Mouse (Mus musculus) ES-E14 (cell line): ENCODE data around the gene Cask. TPM values are rescaled to one million over a fixed set of nuclear protein-coding genes. Genes with fewer than 3 reads are reported as not detected.

Source experiments
- DNase-seq: peaks from one replicate; pipeline ENCODE4 v3.0.0-alpha.2; 2013; ENCODE audit warnings: low read depth, low spot score
- H3K27ac ChIP-seq: 2 replicates; pipeline ENCODE4 v1.5.1; 2012; ENCODE audit warnings: low read depth, mild to moderate bottlenecking, low read length, moderate library complexity, mixed read lengths; ENCODE audit not compliant: poor library complexity, insufficient read depth, severe bottlenecking
- H3K36me3 ChIP-seq: 2 replicates; pipeline ENCODE4 v1.6.1; 2012; ENCODE audit warnings: mild to moderate bottlenecking, low read length, moderate library complexity, mixed read lengths; ENCODE audit not compliant: control insufficient read depth, poor library complexity, insufficient read depth, severe bottlenecking
- H3K4me1 ChIP-seq, 2 experiments: fragments of 150-350 bp in 1 of 2; sonication (generic) in 1 of 2; 2 replicates each; pipeline ENCODE4 v1.6.1; 2012; ENCODE audit warnings: low read length in 2 of 2, mild to moderate bottlenecking in 1 of 2, mixed read lengths in 1 of 2; ENCODE audit not compliant: control insufficient read depth in 2 of 2, insufficient read depth in 2 of 2, poor library complexity in 1 of 2
- H3K4me3 ChIP-seq, 2 experiments: fragments of 150-350 bp in 1 of 2; sonication (generic) in 1 of 2; 2 replicates each; pipeline ENCODE4 v1.5.1; 2012; ENCODE audit warnings: low read length in 2 of 2, low read depth in 1 of 2, mild to moderate bottlenecking in 1 of 2, mixed read lengths in 1 of 2; ENCODE audit not compliant: insufficient read depth in 1 of 2, poor library complexity in 1 of 2, severe bottlenecking in 1 of 2
- H3K9ac ChIP-seq: 2 replicates; pipeline ENCODE4 v1.6.1; 2012; ENCODE audit warnings: low read depth, mild to moderate bottlenecking, low read length, mixed read lengths; ENCODE audit not compliant: poor library complexity, insufficient read depth, severe bottlenecking
- H3K9me3 ChIP-seq: fragments of 150-350 bp; sonication (generic); 2 replicates; pipeline ENCODE4 v1.6.1; 2012; ENCODE audit warnings: low read depth, mild to moderate bottlenecking, low read length; ENCODE audit not compliant: control insufficient read depth, insufficient read depth
- CHD2 ChIP-seq: IDR thresholded peaks from 2 replicates; pipeline ENCODE4 v1.6.1; 2014; ENCODE audit warnings: mild to moderate bottlenecking, low read depth, low read length, inconsistent platforms
- HCFC1 ChIP-seq: IDR thresholded peaks from 2 replicates; pipeline ENCODE4 v1.6.1; 2012; ENCODE audit warnings: low read length, inconsistent platforms, borderline replicate concordance; ENCODE audit not compliant: insufficient read depth
- MAFK ChIP-seq: IDR thresholded peaks from 2 replicates; pipeline ENCODE4 v1.6.1; 2014; ENCODE audit warnings: mild to moderate bottlenecking, low read depth, low read length, inconsistent platforms; ENCODE audit not compliant: insufficient read depth
- ZC3H11A ChIP-seq: IDR thresholded peaks from 2 replicates; pipeline ENCODE4 v1.6.1; 2012; ENCODE audit warnings: low read depth, mild to moderate bottlenecking, inconsistent platforms, low read length, borderline replicate concordance
- ZNF384 ChIP-seq: IDR thresholded peaks from 2 replicates; pipeline ENCODE4 v1.6.1; 2012; ENCODE audit warnings: low read depth, low read length, inconsistent platforms
- in situ Hi-C, 2 experiments: fragments of 600-800 bp; cut with MboI; formaldehyde crosslinking; loops; one replicate each; pipeline ENCODE4 v1.15.1; 2025; ENCODE audit warnings: low sequenced_read_pairs in 2 of 2, inconsistent platforms in 1 of 2; ENCODE audit not compliant: unreplicated experiment in 2 of 2
- total RNA-seq: library from RNA; depleted of rRNA; stranded (reverse); fragments of 300-350 nt; gene quantifications from 2 replicates; pipeline ENCODE4 v1.2.3, GENCODE M21; 2012

Cask gene
- total RNA-seq, 1 experiment, result 20.1 TPM

- H3K27ac ChIP-seq, result no peak overlapping the region
- TF ChIP-seq MAFK (no peak), HCFC1 (no peak), ZNF384 (no peak), CHD2 (no peak), ZC3H11A (no peak)
- in situ Hi-C loops, result no loop called here
- no peaks in the 10 kb centered on the region for H3K9me3 ChIP-seq
- no peak for DNase-seq
- H3K9ac ChIP-seq, result no peak overlapping the region
- no peaks in the 10 kb centered on the region for H3K36me3 ChIP-seq
- peaks cover 0 to 2% of the 10 kb centered on the region in 2 experiments; a peak in 1 of 4 replicates for H3K4me1 ChIP-seq
- no peak overlapping the region for H3K4me3 ChIP-seq
These were observed 362.2 kb downstream of the Cask start for GRCm38 (mm10) chrX:13489001-13489400.

DNA sequence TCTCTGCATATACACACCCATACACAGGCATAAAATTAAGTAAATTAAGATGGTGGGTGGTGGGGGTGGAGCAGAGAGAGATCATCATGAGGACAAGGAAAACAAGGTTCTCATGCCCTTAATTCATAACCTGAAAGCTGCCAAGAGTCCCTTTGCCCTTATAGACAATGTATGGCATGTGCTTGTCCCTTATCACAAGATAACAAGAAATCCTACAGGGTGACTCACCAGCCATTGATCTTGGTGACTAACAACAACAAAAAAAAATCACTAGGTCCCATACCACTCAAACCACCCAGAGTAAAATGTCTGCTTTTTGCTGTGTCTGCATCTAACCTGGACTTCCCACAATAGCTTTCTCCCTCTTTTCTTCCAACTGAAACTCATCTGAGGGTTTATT, 366.7 kb downstream of the Cask start:
- H3K36me3 ChIP-seq, result no peaks in the 10 kb centered on the region
- H3K27ac ChIP-seq, result no peak overlapping the region
- no peak overlapping the region for H3K9ac ChIP-seq
- TF ChIP-seq ZC3H11A, result no peak
- TF ChIP-seq HCFC1, result no peak
- TF ChIP-seq ZNF384, result no peak
- no peak for TF ChIP-seq CHD2
- TF ChIP-seq MAFK, result no peak
- no peak overlapping the region for H3K4me3 ChIP-seq
- DNase-seq, result no peak
- H3K9me3 ChIP-seq, result no peaks in the 10 kb centered on the region
- H3K4me1 ChIP-seq, result peaks cover 0 to 2% of the 10 kb centered on the region in 2 experiments; a peak in 1 of 4 replicates
- in situ Hi-C loops, result no loop called here

- no peak for TF ChIP-seq HCFC1
- no peak for TF ChIP-seq ZC3H11A
- no peak for TF ChIP-seq MAFK
- no peak for TF ChIP-seq CHD2
- no peak for TF ChIP-seq ZNF384
- Histone ChIP-seq H3K9ac (no peak overlapping the region), H3K4me1 (peaks cover 0 to 2% of the 10 kb centered on the region in 2 experiments; a peak in 1 of 4 replicates), H3K9me3 (no peaks in the 10 kb centered on the region), H3K27ac (no peak overlapping the region), H3K36me3 (no peaks in the 10 kb centered on the region), H3K4me3 (no peak overlapping the region)
- in situ Hi-C loops, result no loop called here
- no peak for DNase-seq
These were observed 368.6 kb downstream of the Cask start for GRCm38 (mm10) chrX:13482576-13482975.

DNA sequence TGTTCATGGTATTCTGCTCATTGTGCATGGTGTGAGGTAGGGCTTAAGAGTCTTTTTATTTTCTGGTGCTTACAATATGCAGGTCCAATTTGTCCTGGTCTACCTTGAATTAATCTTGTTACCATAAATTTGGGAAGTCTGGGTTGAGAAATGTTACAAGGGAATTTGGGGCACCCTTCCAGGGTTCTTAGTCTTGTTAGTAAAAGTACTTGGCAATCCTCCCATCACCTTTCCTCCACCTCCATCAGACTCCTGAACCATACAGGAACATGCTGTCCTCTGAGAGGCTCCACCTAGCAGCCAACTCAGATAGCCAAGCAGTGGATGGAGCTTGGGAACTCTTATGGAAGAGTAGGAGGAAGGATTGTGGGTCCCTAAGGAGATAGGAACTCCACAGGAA, 371.6 kb downstream of the Cask start:
- Histone ChIP-seq H3K36me3 (no peaks in the 10 kb centered on the region), H3K4me3 (no peak overlapping the region), H3K4me1 (no peaks in the 10 kb centered on the region), H3K9me3 (no peaks in the 10 kb centered on the region), H3K27ac (no peak overlapping the region), H3K9ac (no peak overlapping the region)
- in situ Hi-C loops, result no loop called here
- TF ChIP-seq ZNF384 (no peak), HCFC1 (no peak), CHD2 (no peak), ZC3H11A (no peak), MAFK (no peak)
- DNase-seq, result no peak

DNA sequence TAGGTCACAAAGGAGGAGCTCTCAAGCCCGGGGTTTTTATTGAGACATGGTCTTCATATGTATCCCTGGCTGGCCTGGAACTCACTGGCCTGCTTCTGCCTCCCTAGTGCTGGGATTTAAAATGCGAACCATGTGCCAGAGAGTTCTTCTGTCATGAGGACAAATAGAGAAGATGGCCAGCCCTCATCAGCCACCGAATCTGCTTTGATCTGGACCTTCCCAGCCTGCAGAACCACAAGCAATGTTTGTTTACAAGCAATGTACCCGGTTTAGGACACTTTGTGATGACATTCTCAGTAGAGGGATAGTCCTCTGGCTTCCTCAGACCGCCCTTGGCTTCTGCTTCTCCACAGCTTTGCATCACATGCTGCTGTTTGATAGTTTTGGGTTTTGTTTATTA, 372.9 kb downstream of the Cask start:
- TF ChIP-seq MAFK, result no peak
- TF ChIP-seq ZNF384, result no peak
- no peak for TF ChIP-seq ZC3H11A
- TF ChIP-seq CHD2, result no peak
- no peak for TF ChIP-seq HCFC1

More for the DNA sequence above, 372.9 kb downstream of the Cask start:
- H3K36me3 ChIP-seq, result no peaks in the 10 kb centered on the region
- H3K4me3 ChIP-seq, result no peak overlapping the region
- no peak overlapping the region for H3K27ac ChIP-seq
- DNase-seq, result no peak
- no peaks in the 10 kb centered on the region for H3K9me3 ChIP-seq
- in situ Hi-C loops, result no loop called here
- no peak overlapping the region for H3K9ac ChIP-seq
- no peaks in the 10 kb centered on the region for H3K4me1 ChIP-seq
